11 mouse cellular contexts compared by ENCODE assay signal in genomic region chr5:150599301-150600294, GRCm38 (mm10). TPM values are rescaled to one million over a fixed set of nuclear protein-coding genes. Genes with fewer than 3 reads are reported as not detected.
DNase-seq lines count a peak whose midpoint lies in the region; ATAC-seq and TF ChIP-seq lines count a peak whose summit lies in the region.
"Had no signal": no experiment of that assay in that cellular context is flagged by ENCODE, and none has a peak within 500 bp of the region (broad histone marks: within the 10 kb centered on the region; RNA-seq: fewer than 3 reads in every experiment).

No protein-coding gene starts in this region.

- no peak for TF ChIP-seq CTCF in intestine, postnatal 0 days (IDR thresholded peaks at IDR 0.05; ENCODE audit: low read depth)

- DNase-seq in thymus, postnatal 25 days: peak; percentile 9
- no peak for DNase-seq in thymus, adult 18-20 months
- DNase-seq in induced T-regulatory cell, adult 2 months (ENCODE audit: low read depth): peak; percentile 73
- DNase-seq in hindbrain, embryonic 11.5 days (ENCODE audit: low spot score): no peak
- DNase-seq in yolk sac, embryonic 10.5 days (ENCODE audit: low spot score): no peak
- DNase-seq: layer of hippocampus, adult 9-11 months had no signal

- H3K27ac ChIP-seq in intestine, postnatal 0 days (ENCODE audit: low read depth, low read length): no peak overlapping the region
- no peak overlapping the region for H3K27ac ChIP-seq in intestine, embryonic 16.5 days (ENCODE audit: low read length)
- H3K27ac ChIP-seq in stomach, embryonic 16.5 days (ENCODE audit: low read length): no peak overlapping the region
- no peak overlapping the region for H3K27ac ChIP-seq in hindbrain, embryonic 11.5 days (ENCODE audit: low read depth, low read length)
- H3K27ac ChIP-seq: hindbrain, postnatal 0 days; limb, embryonic 15.5 days had no signal

- H3K4me1 ChIP-seq in intestine, postnatal 0 days (replicated peaks; ENCODE audit: control insufficient read depth, insufficient read depth, low read length): no peaks in the 10 kb centered on the region
- H3K4me1 ChIP-seq in intestine, embryonic 16.5 days (ENCODE audit: control insufficient read depth, insufficient read depth, low read length): peaks cover 4% of the 10 kb centered on the region
- peaks cover 16% of the 10 kb centered on the region for H3K4me1 ChIP-seq in stomach, embryonic 16.5 days (ENCODE audit: control insufficient read depth, insufficient read depth, low read length)
- H3K4me1 ChIP-seq in hindbrain, embryonic 11.5 days (replicated peaks; ENCODE audit: control insufficient read depth, insufficient read depth, low read length): peaks cover 4% of the 10 kb centered on the region; the same call in 1 of the 2 replicates

- no peak overlapping the region for H3K9ac ChIP-seq in intestine, postnatal 0 days (ENCODE audit: low read depth, low read length)
- H3K9ac ChIP-seq in intestine, embryonic 16.5 days (ENCODE audit: low read depth, low read length): no peak overlapping the region
- no peak overlapping the region for H3K9ac ChIP-seq in stomach, embryonic 16.5 days (ENCODE audit: low read length)
- no peak overlapping the region for H3K9ac ChIP-seq in hindbrain, embryonic 11.5 days (ENCODE audit: low read depth, low read length)
- H3K9ac ChIP-seq: limb, embryonic 15.5 days had no signal

- 68% methylated on average over 13 of the region's 13 CpGs for WGBS in intestine, postnatal 0 days
- 67% methylated on average over 13 of the region's 13 CpGs for WGBS in intestine, embryonic 16.5 days
- WGBS in stomach, embryonic 16.5 days: 48% methylated on average over 13 of the region's 13 CpGs
- WGBS in hindbrain, embryonic 11.5 days: 72% methylated on average over 13 of the region's 13 CpGs

- H3K36me3 ChIP-seq in intestine, postnatal 0 days (ENCODE audit: control insufficient read depth, insufficient read depth): no peaks in the 10 kb centered on the region
- H3K36me3 ChIP-seq in intestine, embryonic 16.5 days (ENCODE audit: control insufficient read depth, insufficient read depth, low read length): no peaks in the 10 kb centered on the region
- H3K36me3 ChIP-seq in stomach, embryonic 16.5 days (ENCODE audit: control insufficient read depth, insufficient read depth, low read length): no peaks in the 10 kb centered on the region
- no peaks in the 10 kb centered on the region for H3K36me3 ChIP-seq in hindbrain, embryonic 11.5 days (ENCODE audit: control insufficient read depth, insufficient read depth, low read length)
- H3K36me3 ChIP-seq: limb, embryonic 15.5 days had no signal

- ATAC-seq in intestine, postnatal 0 days: no peak
- ATAC-seq in intestine, embryonic 16.5 days: no peak
- no peak for ATAC-seq in stomach, embryonic 16.5 days (ENCODE audit: insufficient read depth, low FRiP score)
- ATAC-seq in hindbrain, embryonic 11.5 days (ENCODE audit: low FRiP score): no peak
- ATAC-seq: hindbrain, postnatal 0 days had no signal

- no peaks in the 10 kb centered on the region for H3K27me3 ChIP-seq in intestine, postnatal 0 days (replicated peaks; ENCODE audit: control insufficient read depth, insufficient read depth, low read length)
- H3K27me3 ChIP-seq in intestine, embryonic 16.5 days (replicated peaks; ENCODE audit: control insufficient read depth, insufficient read depth, low read length): no peaks in the 10 kb centered on the region
- no peaks in the 10 kb centered on the region for H3K27me3 ChIP-seq in stomach, embryonic 16.5 days (ENCODE audit: control insufficient read depth, insufficient read depth, low read length)
- H3K27me3 ChIP-seq in hindbrain, embryonic 11.5 days (ENCODE audit: control insufficient read depth, insufficient read depth, low read length): peaks cover 2% of the 10 kb centered on the region; the same call in 1 of the 2 replicates

- H3K4me2 ChIP-seq in intestine, postnatal 0 days (replicated peaks; ENCODE audit: low read depth): peak overlapping the region; percentile 37
- no peak overlapping the region for H3K4me2 ChIP-seq in intestine, embryonic 16.5 days (ENCODE audit: low read depth, low read length)
- H3K4me2 ChIP-seq in stomach, embryonic 16.5 days (ENCODE audit: low read depth, low read length): peak overlapping the region; percentile 16
- no peak overlapping the region for H3K4me2 ChIP-seq in hindbrain, embryonic 11.5 days (replicated peaks; ENCODE audit: low read depth, low read length)
- H3K4me2 ChIP-seq: limb, embryonic 15.5 days had no signal

- H3K9me3 ChIP-seq in intestine, postnatal 0 days (ENCODE audit: control insufficient read depth): no peaks in the 10 kb centered on the region
- H3K9me3 ChIP-seq in intestine, embryonic 16.5 days (ENCODE audit: control insufficient read depth, low read length): no peaks in the 10 kb centered on the region
- H3K9me3 ChIP-seq in stomach, embryonic 16.5 days (replicated peaks; ENCODE audit: control insufficient read depth, low read length): no peaks in the 10 kb centered on the region
- H3K9me3 ChIP-seq in hindbrain, embryonic 11.5 days (ENCODE audit: control insufficient read depth, low read length): no peaks in the 10 kb centered on the region
- H3K9me3 ChIP-seq: limb, embryonic 15.5 days had no signal

- no peak overlapping the region for H3K4me3 ChIP-seq in intestine, postnatal 0 days (ENCODE audit: low read depth, low read length)
- H3K4me3 ChIP-seq in intestine, embryonic 16.5 days (ENCODE audit: low read length): no peak overlapping the region
- H3K4me3 ChIP-seq in stomach, embryonic 16.5 days (replicated peaks; ENCODE audit: low read length): no peak overlapping the region; the same call in 1 of the 2 replicates
- H3K4me3 ChIP-seq in hindbrain, embryonic 11.5 days (ENCODE audit: low read depth, low read length): no peak overlapping the region
- H3K4me3 ChIP-seq: limb, embryonic 15.5 days had no signal

RNA-seq across cellular contexts. Expression of gene N4bp2l1, which starts 2.6 kb away (rescaled TPM):
- polyA plus RNA-seq in intestine, postnatal 0 days (2015; fragmentation: Nextera tagmentation; extraction: Ambion mirVana): 21.1 and 21.3 TPM in 2 replicates
- polyA plus RNA-seq in intestine, embryonic 16.5 days (2015; fragmentation: Nextera tagmentation; extraction: Ambion mirVana): 5.7 and 6.2 TPM in 2 replicates
- 6.6 and 8.3 TPM in 2 replicates for polyA plus RNA-seq in stomach, embryonic 16.5 days (2015; fragmentation: Nextera tagmentation; extraction: Ambion mirVana)
- 2.8 and 3.9 TPM in 2 replicates for polyA plus RNA-seq in hindbrain, embryonic 11.5 days (2014; fragmentation: Nextera tagmentation; extraction: Ambion mirVana)

Comparison
In these comparisons a context has a peak if more than half of its experiments do, and no peak if none do; other contexts are left out.
1. H3K4me2 ChIP-seq: peak in intestine, postnatal 0 days (single experiment) and stomach, embryonic 16.5 days (single experiment); none in intestine, embryonic 16.5 days (single experiment) and hindbrain, embryonic 11.5 days (single experiment).
2. DNase-seq: peak in thymus, postnatal 25 days (single experiment) and induced T-regulatory cell, adult 2 months (single experiment); none in thymus, adult 18-20 months (0 of 2), hindbrain, embryonic 11.5 days (single experiment) and yolk sac, embryonic 10.5 days (single experiment).